Mouse (Mus musculus): ENCODE results near the gene Col27a1. TPM values are rescaled to one million over a fixed set of nuclear protein-coding genes. Genes with fewer than 3 reads are reported as not detected.

The Col27a1 gene
- polyA plus RNA-seq, 1 experiment from 2014 or later = 9.8 TPM

DNA sequence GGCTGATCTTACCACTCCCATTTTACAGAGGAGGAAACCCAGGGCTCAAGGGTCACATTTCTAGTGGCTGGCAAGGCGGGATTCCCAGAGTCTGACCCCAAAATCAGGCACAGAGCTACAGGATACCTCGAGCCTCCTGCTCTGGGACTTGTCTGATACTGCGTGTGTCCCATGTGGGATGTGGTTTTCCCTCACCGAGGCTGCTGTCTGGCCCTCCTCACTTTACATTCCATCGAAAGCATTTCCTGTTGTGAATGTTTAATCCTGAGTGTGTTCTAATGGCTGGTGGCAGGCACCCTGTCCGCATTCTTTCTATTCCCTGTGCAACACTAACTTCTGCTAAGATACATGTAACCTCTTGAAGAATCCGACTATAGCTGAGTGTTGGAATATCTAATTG is 24.3 kb downstream of the Col27a1 start:
- no peak overlapping the region for H3K9ac ChIP-seq (ENCODE audit: low read length)
- no peak overlapping the region for H3K27ac ChIP-seq (replicated peaks; ENCODE audit: low read depth, low read length)
- H3K9me3 ChIP-seq (ENCODE audit: control insufficient read depth, low read length) = no peaks in the 10 kb centered on the region
- no peak for DNase-seq (ENCODE audit: low spot score)
- 0 out of 2 replicates have a peak, but pooled peaks cover 4% of the 10 kb centered on the region for H3K36me3 ChIP-seq (ENCODE audit: control insufficient read depth, insufficient read depth, low read length)
- no peaks in the 10 kb centered on the region for H3K27me3 ChIP-seq (ENCODE audit: control insufficient read depth, insufficient read depth, low read length)
- peaks cover 6% of the 10 kb centered on the region; the same call in 1 of the 2 replicates for H3K4me1 ChIP-seq (ENCODE audit: control insufficient read depth, insufficient read depth, low read length)
- no peak overlapping the region for H3K4me2 ChIP-seq (ENCODE audit: low read depth, severe bottlenecking)
- WGBS = 54% methylated on average over 7 of the region's 7 CpGs
- H3K4me3 ChIP-seq (ENCODE audit: low read depth, low read length) = no peak overlapping the region
- no peak for ATAC-seq (ENCODE audit: insufficient number of reproducible peaks, low FRiP score, low TSS enrichment, low read depth)

DNA sequence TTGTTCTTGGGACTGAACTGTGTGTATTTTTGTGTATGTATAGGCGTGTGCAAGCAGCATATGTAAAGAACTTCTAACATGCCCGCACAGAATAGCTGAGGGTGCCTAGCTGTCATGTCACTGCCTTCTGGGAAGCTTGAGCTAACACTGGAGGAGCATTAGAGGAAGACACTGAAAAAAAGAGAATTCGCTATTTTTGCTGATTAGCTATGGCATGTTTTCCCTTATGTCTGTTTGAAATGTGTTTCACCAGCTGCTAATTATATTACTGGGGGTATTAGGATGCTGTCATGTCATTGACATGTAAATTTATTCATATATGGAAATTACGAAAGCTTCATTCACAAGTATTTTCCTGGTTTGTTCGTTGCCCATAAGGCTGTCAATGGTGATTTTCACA is 24.9 kb downstream of the Col27a1 start:
- Histone ChIP-seq H3K4me2 (ENCODE audit: low read depth, severe bottlenecking) (no peak overlapping the region), H3K4me3 (ENCODE audit: low read depth, low read length) (no peak overlapping the region), H3K9me3 (ENCODE audit: control insufficient read depth, low read length) (no peaks in the 10 kb centered on the region), H3K4me1 (ENCODE audit: control insufficient read depth, insufficient read depth, low read length) (peaks cover 6% of the 10 kb centered on the region; the same call in 1 of the 2 replicates), H3K9ac (ENCODE audit: low read length) (no peak overlapping the region), H3K27ac (replicated peaks; ENCODE audit: low read depth, low read length) (no peak overlapping the region), H3K36me3 (ENCODE audit: control insufficient read depth, insufficient read depth, low read length) (0 out of 2 replicates have a peak, but pooled peaks cover 4% of the 10 kb centered on the region), H3K27me3 (ENCODE audit: control insufficient read depth, insufficient read depth, low read length) (no peaks in the 10 kb centered on the region)
- ATAC-seq (ENCODE audit: insufficient number of reproducible peaks, low FRiP score, low TSS enrichment, low read depth) = no peak
- 94% methylated on average over 5 of the region's 5 CpGs for WGBS
- DNase-seq (ENCODE audit: low spot score) = no peak

DNA sequence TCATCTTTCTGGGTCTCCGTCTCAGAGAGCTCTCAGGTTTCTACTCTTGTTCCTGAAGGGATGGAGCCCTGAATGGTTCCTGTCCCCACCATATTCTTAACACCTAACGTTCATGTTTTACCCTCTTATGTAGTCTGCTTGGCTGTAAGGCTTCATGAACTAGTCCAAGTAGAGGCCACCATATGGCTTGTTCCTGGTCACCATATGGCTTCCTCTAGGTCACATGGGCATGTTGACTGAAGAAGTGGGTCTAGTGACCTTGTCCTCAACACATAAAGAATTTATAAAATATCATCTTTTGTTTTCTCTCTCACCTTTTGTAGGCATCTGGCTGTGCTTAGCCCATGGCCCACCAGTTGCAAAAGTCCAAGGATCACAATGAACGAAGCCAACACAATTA is 27.2 kb downstream of the Col27a1 start:
- H3K36me3 ChIP-seq (ENCODE audit: control insufficient read depth, insufficient read depth, low read length) = peaks cover 6% of the 10 kb centered on the region; the same call in 1 of the 2 replicates
- 90% methylated on average over 3 of the region's 3 CpGs for WGBS

DNA sequence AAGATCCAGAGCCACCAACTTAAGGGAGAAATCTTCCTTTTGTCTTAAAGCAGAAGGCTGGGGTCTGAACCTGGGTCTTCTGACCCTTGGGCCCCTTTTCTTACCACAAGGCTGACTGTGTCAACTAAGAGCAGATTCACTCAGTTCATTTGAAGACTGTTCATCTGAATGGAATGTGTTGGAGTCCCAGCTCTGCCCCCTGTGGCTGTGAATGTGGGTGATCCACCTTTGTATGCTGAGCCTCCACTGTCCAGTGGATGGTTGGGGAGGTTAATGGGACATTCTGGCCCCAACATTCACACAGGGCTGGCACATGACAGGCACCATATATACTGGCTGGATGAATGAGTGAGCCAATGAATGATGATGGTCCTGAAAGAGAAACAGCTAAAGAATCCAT is 34.2 kb downstream of the Col27a1 start:
- Histone ChIP-seq H3K9ac (ENCODE audit: low read length) (no peak overlapping the region), H3K4me2 (ENCODE audit: low read depth, severe bottlenecking) (no peak overlapping the region), H3K4me3 (ENCODE audit: low read depth, low read length) (no peak overlapping the region), H3K9me3 (ENCODE audit: control insufficient read depth, low read length) (no peaks in the 10 kb centered on the region), H3K4me1 (ENCODE audit: control insufficient read depth, insufficient read depth, low read length) (no peaks in the 10 kb centered on the region), H3K27me3 (ENCODE audit: control insufficient read depth, insufficient read depth, low read length) (no peaks in the 10 kb centered on the region), H3K27ac (replicated peaks; ENCODE audit: low read depth, low read length) (no peak overlapping the region), H3K36me3 (ENCODE audit: control insufficient read depth, insufficient read depth, low read length) (peaks cover 2% of the 10 kb centered on the region; the same call in 1 of the 2 replicates)
- no peak for ATAC-seq (ENCODE audit: insufficient number of reproducible peaks, low FRiP score, low TSS enrichment, low read depth)
- no peak for DNase-seq (ENCODE audit: low spot score)

More for the DNA sequence above, 27.2 kb downstream of the Col27a1 start:
- Histone ChIP-seq H3K9ac (ENCODE audit: low read length) (no peak overlapping the region), H3K27me3 (ENCODE audit: control insufficient read depth, insufficient read depth, low read length) (no peaks in the 10 kb centered on the region), H3K4me1 (ENCODE audit: control insufficient read depth, insufficient read depth, low read length) (peaks cover 6% of the 10 kb centered on the region; the same call in 1 of the 2 replicates), H3K27ac (replicated peaks; ENCODE audit: low read depth, low read length) (no peak overlapping the region), H3K4me2 (ENCODE audit: low read depth, severe bottlenecking) (no peak overlapping the region), H3K9me3 (ENCODE audit: control insufficient read depth, low read length) (no peaks in the 10 kb centered on the region), H3K4me3 (ENCODE audit: low read depth, low read length) (no peak overlapping the region)
- no peak for ATAC-seq (ENCODE audit: insufficient number of reproducible peaks, low FRiP score, low TSS enrichment, low read depth)
- DNase-seq (ENCODE audit: low spot score) = no peak

DNA sequence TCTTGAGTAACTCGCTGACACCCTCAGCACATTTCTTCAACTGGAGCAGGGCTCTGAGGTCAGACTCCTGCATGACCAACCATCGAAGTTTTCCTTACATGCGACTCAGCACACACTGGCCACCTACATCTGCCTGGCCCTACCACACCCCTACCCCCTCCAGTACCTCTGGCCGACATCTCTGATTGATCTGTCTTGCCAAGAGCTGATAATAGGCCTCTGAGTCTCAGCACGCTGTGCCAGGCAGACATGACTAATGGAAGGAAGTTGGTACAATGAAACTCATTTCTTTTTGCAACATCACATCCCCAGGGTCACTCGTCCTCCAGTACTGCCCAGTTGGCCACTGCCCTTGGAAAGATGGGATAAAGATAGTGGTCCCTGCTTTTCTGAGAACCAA is 35.1 kb downstream of the Col27a1 start:
- Histone ChIP-seq H3K9ac (ENCODE audit: low read length) (no peak overlapping the region), H3K4me3 (ENCODE audit: low read depth, low read length) (no peak overlapping the region), H3K9me3 (ENCODE audit: control insufficient read depth, low read length) (no peaks in the 10 kb centered on the region), H3K4me2 (ENCODE audit: low read depth, severe bottlenecking) (no peak overlapping the region), H3K27me3 (ENCODE audit: control insufficient read depth, insufficient read depth, low read length) (no peaks in the 10 kb centered on the region), H3K27ac (replicated peaks; ENCODE audit: low read depth, low read length) (no peak overlapping the region), H3K36me3 (ENCODE audit: control insufficient read depth, insufficient read depth, low read length) (peaks cover 2% of the 10 kb centered on the region; the same call in 1 of the 2 replicates), H3K4me1 (ENCODE audit: control insufficient read depth, insufficient read depth, low read length) (no peaks in the 10 kb centered on the region)
- ATAC-seq (ENCODE audit: insufficient number of reproducible peaks, low FRiP score, low TSS enrichment, low read depth) (no peak), DNase-seq (ENCODE audit: low spot score) (no peak)
- WGBS = 68% methylated on average over 6 of the region's 6 CpGs

DNA sequence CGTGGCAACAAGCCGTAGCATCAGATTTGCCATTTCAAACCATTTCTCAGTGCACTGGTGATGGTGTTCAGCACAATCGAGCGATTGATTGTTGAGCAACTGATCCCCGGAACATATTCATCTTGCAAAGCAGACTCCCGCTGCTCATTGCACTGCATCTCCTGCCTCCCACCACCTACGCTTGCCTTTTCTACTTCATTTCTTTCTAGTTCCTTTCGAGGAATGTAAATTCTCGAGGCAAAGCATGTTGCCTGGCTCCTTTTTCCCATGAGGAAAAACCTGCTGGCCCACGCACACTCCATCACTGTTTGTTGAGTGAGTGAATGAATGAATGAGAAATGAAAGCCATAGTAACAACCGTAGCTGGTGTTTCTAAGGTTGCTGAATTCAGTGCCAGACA is 38.0 kb downstream of the Col27a1 start:
- ATAC-seq (ENCODE audit: insufficient number of reproducible peaks, low FRiP score, low TSS enrichment, low read depth) (no peak), DNase-seq (ENCODE audit: low spot score) (no peak)
- H3K9ac ChIP-seq (ENCODE audit: low read length) = no peak overlapping the region
- no peaks in the 10 kb centered on the region; the same call in 1 of the 2 replicates for H3K36me3 ChIP-seq (ENCODE audit: control insufficient read depth, insufficient read depth, low read length)
- no peak overlapping the region for H3K4me2 ChIP-seq (ENCODE audit: low read depth, severe bottlenecking)
- no peak overlapping the region for H3K27ac ChIP-seq (replicated peaks; ENCODE audit: low read depth, low read length)
- 93% methylated on average over 11 of the region's 11 CpGs for WGBS
- H3K4me3 ChIP-seq (ENCODE audit: low read depth, low read length) = no peak overlapping the region
- no peaks in the 10 kb centered on the region for H3K27me3 ChIP-seq (ENCODE audit: control insufficient read depth, insufficient read depth, low read length)
- H3K4me1 ChIP-seq (ENCODE audit: control insufficient read depth, insufficient read depth, low read length) = no peaks in the 10 kb centered on the region
- H3K9me3 ChIP-seq (ENCODE audit: control insufficient read depth, low read length) = no peaks in the 10 kb centered on the region

DNA sequence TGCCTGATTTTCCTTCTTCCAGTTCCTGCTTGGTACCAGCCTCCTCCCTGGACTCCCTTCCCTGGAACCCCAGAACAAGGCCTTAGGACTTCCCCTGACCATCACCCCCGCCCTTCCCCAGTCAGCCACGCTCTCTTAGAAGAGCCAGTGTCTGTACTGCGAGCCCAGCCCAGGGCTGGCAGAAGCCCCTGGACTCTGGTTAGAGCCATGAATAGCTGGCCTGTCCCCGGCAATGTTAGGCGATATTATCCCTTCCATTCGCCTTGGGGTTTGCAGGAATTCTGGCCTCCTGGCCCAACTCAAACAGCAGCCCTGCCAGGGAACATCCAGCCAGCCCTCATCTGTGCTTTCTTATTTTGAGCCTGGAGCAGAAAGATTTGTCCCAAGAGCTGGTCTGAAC is 39.9 kb downstream of the Col27a1 start:
- WGBS = 92% methylated on average over 6 of the region's 6 CpGs
- H3K9ac ChIP-seq (ENCODE audit: low read length) = no peak overlapping the region
- H3K27me3 ChIP-seq (ENCODE audit: control insufficient read depth, insufficient read depth, low read length) = no peaks in the 10 kb centered on the region
- H3K27ac ChIP-seq (replicated peaks; ENCODE audit: low read depth, low read length) = no peak overlapping the region
- H3K36me3 ChIP-seq (ENCODE audit: control insufficient read depth, insufficient read depth, low read length) = no peaks in the 10 kb centered on the region; the same call in 1 of the 2 replicates
- H3K4me3 ChIP-seq (ENCODE audit: low read depth, low read length) = no peak overlapping the region
- ATAC-seq (ENCODE audit: insufficient number of reproducible peaks, low FRiP score, low TSS enrichment, low read depth) (no peak), DNase-seq (ENCODE audit: low spot score) (no peak)
- no peaks in the 10 kb centered on the region for H3K9me3 ChIP-seq (ENCODE audit: control insufficient read depth, low read length)
- H3K4me2 ChIP-seq (ENCODE audit: low read depth, severe bottlenecking) = no peak overlapping the region
- no peaks in the 10 kb centered on the region for H3K4me1 ChIP-seq (ENCODE audit: control insufficient read depth, insufficient read depth, low read length)

DNA sequence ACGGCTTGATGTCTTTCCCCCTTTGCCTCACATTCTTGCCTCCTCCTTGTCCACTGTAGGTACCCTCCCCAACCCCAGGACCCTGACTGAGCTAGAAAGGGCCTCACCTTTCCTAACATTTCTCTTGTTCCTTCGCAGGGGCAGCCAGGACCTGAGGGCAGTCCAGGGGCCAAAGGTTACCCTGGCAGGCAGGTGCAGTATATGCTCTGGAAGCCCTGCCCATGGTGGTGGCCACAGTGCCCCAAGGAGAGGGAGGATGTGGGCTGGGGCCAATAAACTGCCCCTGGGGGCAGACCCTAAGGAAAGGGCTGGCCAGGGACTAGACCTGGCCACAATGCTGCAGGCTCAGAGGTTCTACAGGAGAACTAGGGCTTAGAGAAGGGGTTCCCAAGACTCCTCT is 40.3 kb downstream of the Col27a1 start:
- Histone ChIP-seq H3K36me3 (ENCODE audit: control insufficient read depth, insufficient read depth, low read length) (no peaks in the 10 kb centered on the region; the same call in 1 of the 2 replicates), H3K4me1 (ENCODE audit: control insufficient read depth, insufficient read depth, low read length) (no peaks in the 10 kb centered on the region), H3K9ac (ENCODE audit: low read length) (no peak overlapping the region), H3K27me3 (ENCODE audit: control insufficient read depth, insufficient read depth, low read length) (no peaks in the 10 kb centered on the region), H3K27ac (replicated peaks; ENCODE audit: low read depth, low read length) (no peak overlapping the region), H3K4me3 (ENCODE audit: low read depth, low read length) (no peak overlapping the region), H3K9me3 (ENCODE audit: control insufficient read depth, low read length) (no peaks in the 10 kb centered on the region), H3K4me2 (ENCODE audit: low read depth, severe bottlenecking) (no peak overlapping the region)
- WGBS = 79% methylated on average over 2 of the region's 2 CpGs
- DNase-seq (ENCODE audit: low spot score) (no peak), ATAC-seq (ENCODE audit: insufficient number of reproducible peaks, low FRiP score, low TSS enrichment, low read depth) (no peak)

DNA sequence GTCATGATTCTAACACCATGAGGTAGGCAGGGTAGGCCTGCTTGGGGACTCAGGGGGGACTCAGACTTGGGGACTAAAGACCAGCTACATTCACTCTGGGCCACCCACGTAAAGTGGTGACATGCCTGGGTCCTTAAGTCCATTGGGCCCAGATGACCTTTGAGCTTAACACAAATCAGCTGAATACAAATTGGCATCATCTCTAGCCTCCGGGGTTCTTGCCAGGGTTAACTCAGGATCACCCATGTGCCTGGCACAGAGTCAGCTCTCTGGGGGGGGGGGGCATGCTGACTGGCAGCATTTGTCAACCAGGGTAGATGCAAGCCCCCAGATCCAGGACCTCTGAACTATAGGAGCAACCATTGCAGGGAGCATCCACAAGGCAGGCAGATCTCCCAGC is 42.6 kb downstream of the Col27a1 start:
- Histone ChIP-seq H3K27me3 (ENCODE audit: control insufficient read depth, insufficient read depth, low read length) (no peaks in the 10 kb centered on the region), H3K27ac (replicated peaks; ENCODE audit: low read depth, low read length) (no peak overlapping the region), H3K36me3 (ENCODE audit: control insufficient read depth, insufficient read depth, low read length) (no peaks in the 10 kb centered on the region; the same call in 1 of the 2 replicates), H3K4me3 (ENCODE audit: low read depth, low read length) (no peak overlapping the region), H3K4me2 (ENCODE audit: low read depth, severe bottlenecking) (no peak overlapping the region), H3K4me1 (ENCODE audit: control insufficient read depth, insufficient read depth, low read length) (no peaks in the 10 kb centered on the region), H3K9ac (ENCODE audit: low read length) (no peak overlapping the region), H3K9me3 (ENCODE audit: control insufficient read depth, low read length) (no peaks in the 10 kb centered on the region)
- 90% methylated on average over 2 of the region's 2 CpGs for WGBS
- ATAC-seq (ENCODE audit: insufficient number of reproducible peaks, low FRiP score, low TSS enrichment, low read depth) (no peak), DNase-seq (ENCODE audit: low spot score) (no peak)

Measured in limb, embryonic 11.5 days (tissue).